Mouse (Mus musculus): Measurements from ENCODE around the gene Mdm2. TPM values are rescaled to one million over a fixed set of nuclear protein-coding genes. Genes with fewer than 3 reads are reported as not detected.

Mdm2 gene
- polyA plus RNA-seq, 1 experiment: not detected

DNA sequence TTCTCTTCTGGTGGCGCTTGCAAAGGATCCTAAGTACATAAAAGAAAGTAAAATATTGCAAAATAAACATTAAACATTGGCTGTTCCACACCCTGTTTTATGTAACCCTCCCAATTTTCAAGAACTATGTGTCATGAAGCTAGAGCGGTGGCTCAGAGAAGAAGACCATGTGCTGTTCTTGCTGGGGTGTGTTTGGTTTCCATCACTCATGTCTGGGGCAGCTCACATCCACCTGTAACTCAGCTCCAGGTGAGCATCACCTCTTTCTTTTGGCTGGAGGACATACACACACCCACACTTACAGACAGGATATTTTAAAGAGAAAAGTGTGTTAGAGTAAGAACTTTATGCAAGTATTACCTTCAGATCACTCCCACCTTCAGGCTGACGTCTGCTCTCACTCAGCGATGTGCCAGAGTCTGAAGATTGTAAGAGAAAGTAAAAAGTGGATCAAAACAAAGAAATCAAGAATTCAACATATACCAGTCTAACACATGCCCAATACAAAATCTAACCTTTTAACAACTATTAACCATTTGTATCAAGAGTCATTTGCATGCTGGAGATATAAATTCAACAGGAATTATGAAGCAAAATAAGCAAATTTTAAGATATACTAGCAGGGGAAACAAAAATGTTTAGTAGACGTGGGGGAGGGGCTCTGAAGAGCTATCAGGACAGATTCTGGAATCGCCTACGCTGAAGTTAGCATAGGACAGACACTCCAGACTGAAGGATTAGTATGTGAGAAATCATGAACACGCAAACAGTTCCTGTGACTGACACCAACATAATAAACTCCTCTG is 14.3 kb downstream of the Mdm2 start:
- H3K4me3 ChIP-seq (ENCODE audit: insufficient read depth, low read depth, low read length): no peak overlapping the region
- no peaks in the 10 kb centered on the region for H3K4me1 ChIP-seq (ENCODE audit: control insufficient read depth, insufficient read depth, low read length)
- 91% methylated on average over 8 of the region's 8 CpGs for WGBS
- H3K27ac ChIP-seq (ENCODE audit: insufficient read depth, low read depth, low read length): no peak overlapping the region
- TF ChIP-seq POLR2A (IDR thresholded peaks at IDR 0.05; ENCODE audit: insufficient read depth, low read depth, low read length) (no peak), CTCF (IDR thresholded peaks at IDR 0.05; ENCODE audit: insufficient read depth, low read depth, low read length) (no peak)

DNA sequence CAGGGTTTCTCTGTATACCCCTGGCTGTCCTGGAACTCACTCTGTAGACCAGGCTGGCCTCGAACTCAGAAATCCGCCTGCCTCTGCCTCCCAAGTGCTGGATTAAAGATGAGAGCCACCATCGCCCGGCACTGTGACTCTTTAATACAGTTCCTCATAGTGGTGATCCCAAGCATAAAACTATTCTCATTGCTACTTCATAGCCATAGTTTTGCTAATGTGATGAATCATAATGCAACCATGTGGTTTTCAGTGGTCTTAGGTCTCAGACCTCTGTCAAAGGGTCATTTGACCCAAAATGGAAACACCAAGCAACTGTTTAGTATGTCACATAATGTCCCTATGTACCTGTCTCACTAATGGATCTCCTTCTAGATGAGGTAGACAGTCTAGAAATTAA is 15.0 kb downstream of the Mdm2 start:
- Histone ChIP-seq H3K4me3 (ENCODE audit: insufficient read depth, low read depth, low read length) (no peak overlapping the region), H3K27ac (ENCODE audit: insufficient read depth, low read depth, low read length) (no peak overlapping the region), H3K4me1 (ENCODE audit: control insufficient read depth, insufficient read depth, low read length) (no peaks in the 10 kb centered on the region)
- 92% methylated on average over 4 of the region's 4 CpGs for WGBS
- TF ChIP-seq POLR2A (IDR thresholded peaks at IDR 0.05; ENCODE audit: insufficient read depth, low read depth, low read length) (no peak), CTCF (IDR thresholded peaks at IDR 0.05; ENCODE audit: insufficient read depth, low read depth, low read length) (no peak)

DNA sequence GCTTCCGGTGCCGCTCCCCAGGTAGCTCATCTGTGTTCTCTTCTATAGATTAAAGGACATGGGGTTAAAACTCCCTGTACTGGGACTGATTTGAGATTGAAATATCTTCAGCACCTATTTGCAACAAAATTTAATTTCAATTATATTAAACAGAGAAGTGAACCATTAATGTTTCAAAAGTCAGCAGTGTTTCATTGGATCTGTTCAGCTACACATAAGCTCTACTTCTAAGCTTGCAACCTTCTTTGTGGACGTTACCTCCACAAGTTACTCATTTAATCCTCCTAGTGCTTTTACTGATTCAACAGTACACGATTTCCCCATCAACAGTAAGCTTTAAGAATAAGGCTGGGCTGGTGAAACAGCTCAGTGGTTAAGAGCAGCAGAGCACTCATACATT is 15.5 kb downstream of the Mdm2 start:
- WGBS: 92% methylated on average over 4 of the region's 4 CpGs
- TF ChIP-seq CTCF (IDR thresholded peaks at IDR 0.05; ENCODE audit: insufficient read depth, low read depth, low read length) (no peak), POLR2A (IDR thresholded peaks at IDR 0.05; ENCODE audit: insufficient read depth, low read depth, low read length) (no peak)
- Histone ChIP-seq H3K4me1 (ENCODE audit: control insufficient read depth, insufficient read depth, low read length) (no peaks in the 10 kb centered on the region), H3K4me3 (ENCODE audit: insufficient read depth, low read depth, low read length) (no peak overlapping the region), H3K27ac (ENCODE audit: insufficient read depth, low read depth, low read length) (no peak overlapping the region)

DNA sequence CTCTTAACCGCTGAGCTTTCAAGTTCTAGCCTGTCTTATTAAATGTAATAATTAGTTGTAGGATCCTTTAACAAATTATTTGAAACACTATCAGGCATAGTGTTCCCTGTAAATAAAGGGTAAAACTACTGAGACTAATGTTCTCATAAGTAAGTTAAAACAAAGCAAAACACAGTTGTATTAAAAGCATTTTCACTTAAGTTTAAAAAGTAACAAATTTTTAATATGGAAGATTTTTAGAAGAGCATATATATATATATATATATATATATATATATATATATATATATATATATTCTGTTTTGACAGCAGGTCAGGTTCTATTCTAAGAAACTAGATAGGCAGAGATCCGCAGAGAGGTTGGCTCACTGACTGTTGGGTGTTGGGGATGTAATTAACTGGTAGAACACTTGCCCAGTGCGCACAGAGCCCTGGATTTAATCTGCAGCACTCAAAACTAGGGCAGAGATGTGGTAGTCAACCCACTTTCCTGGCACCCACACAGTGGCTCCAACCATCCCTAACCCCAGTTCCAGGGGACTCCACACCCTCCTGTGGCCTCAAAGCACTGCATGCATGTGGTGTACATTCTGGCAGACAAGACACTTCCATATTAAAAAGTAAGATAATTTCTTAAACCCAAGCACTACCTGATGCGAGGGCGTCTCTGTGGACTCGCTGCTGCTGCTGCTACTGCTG is 16.2 kb downstream of the Mdm2 start:
- Histone ChIP-seq H3K4me1 (ENCODE audit: control insufficient read depth, insufficient read depth, low read length) (no peaks in the 10 kb centered on the region), H3K27ac (ENCODE audit: insufficient read depth, low read depth, low read length) (no peak overlapping the region), H3K4me3 (ENCODE audit: insufficient read depth, low read depth, low read length) (no peak overlapping the region)
- TF ChIP-seq CTCF (IDR thresholded peaks at IDR 0.05; ENCODE audit: insufficient read depth, low read depth, low read length) (no peak), POLR2A (IDR thresholded peaks at IDR 0.05; ENCODE audit: insufficient read depth, low read depth, low read length) (no peak)
- 87% methylated on average over 6 of the region's 6 CpGs for WGBS

DNA sequence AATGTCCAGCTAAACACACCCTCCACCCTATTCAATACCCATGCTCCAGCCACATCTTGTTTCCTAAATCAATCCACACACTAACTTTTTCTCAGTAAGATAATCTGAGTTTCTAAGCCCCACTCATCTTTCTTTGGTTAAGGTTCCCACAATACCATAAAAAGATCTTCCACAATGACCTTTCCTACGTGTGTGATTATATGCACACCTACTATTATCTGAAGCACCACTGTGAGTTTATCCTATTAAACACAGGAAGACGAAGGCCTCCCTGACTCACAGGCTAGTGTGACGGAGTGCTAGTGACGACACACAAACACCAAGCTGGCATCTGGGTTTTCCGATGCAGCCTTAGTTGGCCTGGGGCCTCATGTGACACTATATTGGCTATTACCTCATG is 17.6 kb downstream of the Mdm2 start:
- no peak overlapping the region for H3K4me3 ChIP-seq (ENCODE audit: insufficient read depth, low read depth, low read length)
- TF ChIP-seq CTCF (IDR thresholded peaks at IDR 0.05; ENCODE audit: insufficient read depth, low read depth, low read length): no peak
- H3K27ac ChIP-seq (ENCODE audit: insufficient read depth, low read depth, low read length): no peak overlapping the region
- WGBS: 76% methylated on average over 5 of the region's 5 CpGs
- H3K4me1 ChIP-seq (ENCODE audit: control insufficient read depth, insufficient read depth, low read length): no peaks in the 10 kb centered on the region

DNA sequence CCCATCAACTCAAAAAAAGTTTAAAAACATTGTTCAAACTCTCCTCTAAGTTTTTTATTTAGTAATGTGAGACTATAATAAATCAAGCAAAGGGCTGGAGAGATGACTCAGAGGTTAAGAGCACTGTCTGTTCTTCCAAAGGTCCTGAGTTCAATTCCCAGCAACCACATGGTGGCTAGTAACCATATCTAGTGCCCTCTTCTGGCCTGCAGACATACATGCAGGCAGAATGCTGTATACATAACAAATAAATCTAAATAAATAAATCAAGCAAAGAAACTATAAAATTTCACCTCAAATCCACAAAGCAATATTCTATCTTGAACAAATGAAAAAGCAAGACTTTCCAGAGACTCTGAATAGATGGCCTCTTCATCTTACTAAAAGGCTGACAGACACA is 18.4 kb downstream of the Mdm2 start:
- H3K4me1 ChIP-seq (ENCODE audit: control insufficient read depth, insufficient read depth, low read length): no peaks in the 10 kb centered on the region
- H3K27ac ChIP-seq (ENCODE audit: insufficient read depth, low read depth, low read length): no peak overlapping the region
- H3K4me3 ChIP-seq (ENCODE audit: insufficient read depth, low read depth, low read length): no peak overlapping the region
- no peak for TF ChIP-seq POLR2A (IDR thresholded peaks at IDR 0.05; ENCODE audit: insufficient read depth, low read depth, low read length)
- TF ChIP-seq CTCF (IDR thresholded peaks at IDR 0.05; ENCODE audit: insufficient read depth, low read depth, low read length): no peak

DNA sequence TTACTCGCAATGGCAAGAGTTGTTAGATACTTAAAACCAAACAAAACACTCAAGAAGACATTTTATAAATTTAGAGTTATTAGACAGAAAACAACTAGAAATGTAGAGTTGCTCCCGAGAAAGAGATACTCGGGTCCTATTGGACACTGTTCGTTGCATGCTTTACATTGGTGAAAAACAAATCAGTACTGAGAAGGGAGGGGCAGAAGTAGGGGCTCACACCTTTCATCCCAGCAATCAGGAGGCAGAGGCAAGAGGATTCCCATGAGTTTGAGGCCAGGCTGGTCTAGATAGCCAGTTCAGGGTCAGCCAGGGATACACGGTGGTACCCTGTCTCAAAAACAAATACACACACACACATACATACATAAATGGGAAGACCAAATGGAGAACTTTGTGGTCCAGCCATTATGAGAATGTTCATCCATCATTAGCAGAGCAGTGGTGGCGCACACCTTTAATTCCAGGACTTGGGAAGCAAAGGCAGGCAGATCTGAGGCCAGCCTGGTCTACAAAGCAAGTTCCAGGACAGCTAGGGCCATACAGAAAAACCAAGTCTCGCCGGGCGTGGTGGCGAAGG is 19.1 kb downstream of the Mdm2 start:
- Histone ChIP-seq H3K4me1 (ENCODE audit: control insufficient read depth, insufficient read depth, low read length) (no peaks in the 10 kb centered on the region), H3K4me3 (ENCODE audit: insufficient read depth, low read depth, low read length) (no peak overlapping the region), H3K27ac (ENCODE audit: insufficient read depth, low read depth, low read length) (no peak overlapping the region)
- TF ChIP-seq POLR2A (IDR thresholded peaks at IDR 0.05; ENCODE audit: insufficient read depth, low read depth, low read length): no peak
- no peak for TF ChIP-seq CTCF (IDR thresholded peaks at IDR 0.05; ENCODE audit: insufficient read depth, low read depth, low read length)
- WGBS: 96% methylated on average over 10 of the region's 10 CpGs

DNA sequence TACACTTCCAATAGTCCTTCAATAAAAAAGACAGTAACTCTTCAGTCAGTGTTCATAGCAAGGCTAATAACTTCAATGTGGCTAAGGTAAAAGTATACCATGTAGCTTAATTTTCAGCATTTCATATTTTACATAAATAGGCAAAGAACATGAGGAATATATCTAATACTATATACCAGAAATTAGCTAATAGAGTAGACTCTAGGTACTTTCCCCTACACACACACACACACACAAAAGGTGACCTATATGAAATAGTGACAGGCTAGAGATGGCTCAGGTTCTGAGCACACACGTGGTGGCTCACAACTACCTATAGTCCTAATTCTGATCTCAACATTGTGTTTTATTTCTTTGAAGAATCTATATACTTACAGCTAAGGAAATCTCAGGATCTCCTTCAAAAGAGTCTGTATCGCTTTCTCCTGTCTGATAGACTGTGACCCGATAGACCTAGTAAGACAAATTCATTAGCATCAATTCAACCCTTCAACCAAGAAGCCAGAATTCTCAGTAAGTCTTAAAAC is 19.7 kb downstream of the Mdm2 start:
- TF ChIP-seq POLR2A (IDR thresholded peaks at IDR 0.05; ENCODE audit: insufficient read depth, low read depth, low read length) (no peak), CTCF (IDR thresholded peaks at IDR 0.05; ENCODE audit: insufficient read depth, low read depth, low read length) (no peak)
- Histone ChIP-seq H3K27ac (ENCODE audit: insufficient read depth, low read depth, low read length) (no peak overlapping the region), H3K4me3 (ENCODE audit: insufficient read depth, low read depth, low read length) (no peak overlapping the region), H3K4me1 (ENCODE audit: control insufficient read depth, insufficient read depth, low read length) (no peaks in the 10 kb centered on the region)
- 93% methylated on average over 3 of the region's 3 CpGs for WGBS

DNA sequence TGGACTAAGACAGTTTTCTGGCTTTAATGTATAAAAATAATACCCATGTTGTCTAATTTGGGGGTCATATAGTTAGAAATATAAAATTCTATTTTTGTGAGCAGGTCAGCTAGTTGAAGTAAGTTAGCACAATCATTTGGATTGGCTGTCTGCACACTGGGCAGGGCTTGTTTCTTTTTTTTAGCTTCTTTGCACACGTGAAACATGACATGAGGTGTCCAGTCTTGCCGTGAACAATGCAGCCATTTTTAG is 20.5 kb downstream of the Mdm2 start:
- H3K4me1 ChIP-seq (ENCODE audit: control insufficient read depth, insufficient read depth, low read length): no peaks in the 10 kb centered on the region
- H3K27ac ChIP-seq (ENCODE audit: insufficient read depth, low read depth, low read length): no peak overlapping the region
- H3K4me3 ChIP-seq (ENCODE audit: insufficient read depth, low read depth, low read length): no peak overlapping the region
- TF ChIP-seq CTCF (IDR thresholded peaks at IDR 0.05; ENCODE audit: insufficient read depth, low read depth, low read length) (no peak), POLR2A (IDR thresholded peaks at IDR 0.05; ENCODE audit: insufficient read depth, low read depth, low read length) (no peak)
- 64% methylated on average over 2 of the region's 2 CpGs for WGBS

All from olfactory bulb, adult 2 months (tissue).